Comparison of ENCODE assay signal across 8 mouse cellular contexts in genomic region chr2:76405596-76406150, GRCm38 (mm10). TPM values are rescaled to one million over a fixed set of nuclear protein-coding genes. Genes with fewer than 3 reads are reported as not detected.
DNase-seq lines count a peak whose midpoint lies in the region; ATAC-seq and TF ChIP-seq lines count a peak whose summit lies in the region.

No protein-coding gene starts in this region.

- H3K36me3 ChIP-seq in liver, embryonic 11.5 days (ENCODE audit: control insufficient read depth, insufficient read depth, low read length), result no peaks in the 10 kb centered on the region

- TF ChIP-seq CTCF in olfactory bulb, adult 2 months (IDR thresholded peaks at IDR 0.05; ENCODE audit: insufficient read depth, low read depth, low read length), result no peak

- no peak overlapping the region for H3K27ac ChIP-seq in liver, embryonic 11.5 days (ENCODE audit: low read depth, low read length)
- H3K27ac ChIP-seq in olfactory bulb, adult 2 months (ENCODE audit: insufficient read depth, low read depth, low read length), result no peak overlapping the region

- no peaks in the 10 kb centered on the region for H3K9me3 ChIP-seq in liver, embryonic 11.5 days (ENCODE audit: control insufficient read depth, low read length)

- peak overlapping the region; percentile 66 for H3K4me3 ChIP-seq in liver, embryonic 11.5 days (ENCODE audit: low read depth, low read length)
- H3K4me3 ChIP-seq in olfactory bulb, adult 2 months (ENCODE audit: insufficient read depth, low read depth, low read length), result peak overlapping the region; percentile 91

- H3K4me1 ChIP-seq in liver, embryonic 11.5 days (replicated peaks; ENCODE audit: control insufficient read depth, insufficient read depth, low read length), result 0 out of 2 replicates have a peak, but pooled peaks cover 3% of the 10 kb centered on the region
- peaks cover 2% of the 10 kb centered on the region; the same call in 1 of the 2 replicates for H3K4me1 ChIP-seq in olfactory bulb, adult 2 months (ENCODE audit: control insufficient read depth, insufficient read depth, low read length)

- H3K9ac ChIP-seq in liver, embryonic 11.5 days (ENCODE audit: low read depth, low read length), result no peak overlapping the region

- peak overlapping the region; percentile 90 for H3K4me2 ChIP-seq in liver, embryonic 11.5 days

- DNase-seq in left cerebral cortex, postnatal 10 days (ENCODE audit: extremely low spot score in 1 of 2, low spot score in 2 of 2), result peak; percentile 26 to 61
- DNase-seq in left cerebral cortex, adult 11 months (ENCODE audit: low spot score), result no peak
- peak; percentile 68 to 71 for DNase-seq in cerebellum, postnatal 10 days
- DNase-seq in forelimb bud, embryonic 11.5 days (ENCODE audit: low read depth, low spot score), result peak; percentile 20
- DNase-seq in liver, embryonic 11.5 days (ENCODE audit: low spot score), result no peak
- no peak for DNase-seq in adrenal gland, adult 8-10 months

- ATAC-seq in liver, embryonic 11.5 days (replicated peaks; ENCODE audit: low FRiP score), result peak; percentile 24
- ATAC-seq in megakaryocyte-erythroid progenitor cell, adult 5-6 weeks (replicated peaks; ENCODE audit: low FRiP score, low TSS enrichment, poor library complexity, severe bottlenecking), result no peak

- 7% methylated on average over 15 of the region's 15 CpGs for WGBS in liver, embryonic 11.5 days
- WGBS in olfactory bulb, adult 2 months, result 7% methylated on average over 15 of the region's 15 CpGs

- intact Hi-C loops in left cerebral cortex, postnatal 10 days (cut with DNase I), result loop anchor here (5.0 kb wide), 1 partner anchor 167 kb away; no protein-coding TSS in a partner anchor

- peaks cover 50% of the 10 kb centered on the region for H3K27me3 ChIP-seq in liver, embryonic 11.5 days (replicated peaks; ENCODE audit: control insufficient read depth, insufficient read depth, low read length)

- TF ChIP-seq POLR2A in olfactory bulb, adult 2 months (IDR thresholded peaks at IDR 0.05; ENCODE audit: insufficient read depth, low read depth, low read length), result no peak

RNA-seq across cellular contexts. Expression of gene Osbpl6, which starts 0.6 kb away (rescaled TPM):
- 10 to 100 TPM; 43.7 to 46.3 TPM for total RNA-seq in left cerebral cortex, postnatal 10 days (2021)
- 3.0 and 3.4 TPM in 2 replicates for polyA plus RNA-seq in liver, embryonic 11.5 days (2014; fragmentation: Nextera tagmentation; extraction: Ambion mirVana)
- polyA plus RNA-seq in olfactory bulb, adult 2 months (2012; ENCODE audit: insufficient read depth, insufficient read length, low replicate concordance, missing spikeins), result not detected in 2 replicates
- total RNA-seq in adrenal gland, adult 8-10 months (2022), result 10 to 100 TPM; 25.8 to 37.9 (median 27.9) TPM
- not detected in 2 replicates for total RNA-seq in megakaryocyte-erythroid progenitor cell, adult 5-6 weeks (2014; fragmentation: Nextera tagmentation)
- total RNA-seq in megakaryocyte-erythroid progenitor cell, adult 5-6 weeks (2017), result not detected in 2 replicates

RNA-seq across cellular contexts. Expression of gene Rbm45, which starts 35.9 kb away (rescaled TPM):
- 10 to 100 TPM; 41.9 to 42.0 TPM for total RNA-seq in left cerebral cortex, postnatal 10 days (2021)
- 12.0 TPM in 2 replicates for polyA plus RNA-seq in liver, embryonic 11.5 days (2014; fragmentation: Nextera tagmentation; extraction: Ambion mirVana)
- not detected in 2 replicates for polyA plus RNA-seq in olfactory bulb, adult 2 months (2012; ENCODE audit: insufficient read depth, insufficient read length, low replicate concordance, missing spikeins)
- 10 to 100 TPM; 45.2 to 63.1 (median 51.5) TPM for total RNA-seq in adrenal gland, adult 8-10 months (2022)
- 21.0 and 27.1 TPM in 2 replicates for total RNA-seq in megakaryocyte-erythroid progenitor cell, adult 5-6 weeks (2014; fragmentation: Nextera tagmentation)
- total RNA-seq in megakaryocyte-erythroid progenitor cell, adult 5-6 weeks (2017), result 48.6 and 52.0 TPM in 2 replicates

RNA-seq across cellular contexts. Expression of gene Cyct, which starts 45.4 kb away (rescaled TPM):
- total RNA-seq in left cerebral cortex, postnatal 10 days (2021), result not detected
- polyA plus RNA-seq in liver, embryonic 11.5 days (2014; fragmentation: Nextera tagmentation; extraction: Ambion mirVana), result 0.27 TPM in 1 of 2 replicates, not detected in the other
- polyA plus RNA-seq in olfactory bulb, adult 2 months (2012; ENCODE audit: insufficient read depth, insufficient read length, low replicate concordance, missing spikeins), result not detected in 2 replicates
- total RNA-seq in adrenal gland, adult 8-10 months (2022), result not detected
- not detected in 2 replicates for total RNA-seq in megakaryocyte-erythroid progenitor cell, adult 5-6 weeks (2014; fragmentation: Nextera tagmentation)
- not detected in 2 replicates for total RNA-seq in megakaryocyte-erythroid progenitor cell, adult 5-6 weeks (2017)

Comparison
In these comparisons a context has a peak if more than half of its experiments do, and no peak if none do; other contexts are left out.
1. DNase-seq: peak in left cerebral cortex, postnatal 10 days (2 of 2), cerebellum, postnatal 10 days (2 of 2) and forelimb bud, embryonic 11.5 days (single experiment); none in left cerebral cortex, adult 11 months (single experiment), liver, embryonic 11.5 days (single experiment) and adrenal gland, adult 8-10 months (single experiment).
2. RNA of gene Osbpl6, which starts 0.6 kb away (total RNA-seq): 43.7 to 46.3 TPM in left cerebral cortex, postnatal 10 days and 25.8 to 37.9 TPM in adrenal gland, adult 8-10 months; not detected in megakaryocyte-erythroid progenitor cell, adult 5-6 weeks; every median in the first group is over 10 times any median in the second.